Mouse (Mus musculus): Measurements from ENCODE around the gene Igsf8. TPM values are rescaled to one million over a fixed set of nuclear protein-coding genes. Genes with fewer than 3 reads are reported as not detected.

Igsf8 gene
- polyA plus RNA-seq, 1 experiment from 2014 or later = 17.7 TPM

- no peak overlapping the region for H3K4me3 ChIP-seq (ENCODE audit: low read depth, low read length)
- TF ChIP-seq CTCF (IDR thresholded peaks at IDR 0.05; ENCODE audit: low read depth) = no peak
- H3K36me3 ChIP-seq (ENCODE audit: control insufficient read depth, insufficient read depth) = no peaks in the 10 kb centered on the region
- H3K9ac ChIP-seq (ENCODE audit: low read depth, low read length) = no peak overlapping the region
- ATAC-seq = no peak
- peaks cover 40% of the 10 kb centered on the region for H3K27me3 ChIP-seq (replicated peaks; ENCODE audit: control insufficient read depth, insufficient read depth, low read length)
- peaks cover 8% of the 10 kb centered on the region for H3K4me1 ChIP-seq (replicated peaks; ENCODE audit: control insufficient read depth, insufficient read depth, low read length)
- WGBS = 89% methylated on average over 2 of the region's 3 CpGs
- no peaks in the 10 kb centered on the region for H3K9me3 ChIP-seq (ENCODE audit: control insufficient read depth)
- H3K4me2 ChIP-seq (replicated peaks; ENCODE audit: low read depth) = no peak overlapping the region
- H3K27ac ChIP-seq (ENCODE audit: low read depth, low read length) = no peak overlapping the region
Observed at GRCm38 (mm10) chr1:172342729-172343128, 81.3 kb downstream of the Igsf8 start.

- Histone ChIP-seq H3K4me1 (replicated peaks; ENCODE audit: control insufficient read depth, insufficient read depth, low read length) (peaks cover 8% of the 10 kb centered on the region), H3K9me3 (ENCODE audit: control insufficient read depth) (no peaks in the 10 kb centered on the region), H3K4me3 (ENCODE audit: low read depth, low read length) (no peak overlapping the region), H3K9ac (ENCODE audit: low read depth, low read length) (no peak overlapping the region), H3K36me3 (ENCODE audit: control insufficient read depth, insufficient read depth) (no peaks in the 10 kb centered on the region), H3K27me3 (replicated peaks; ENCODE audit: control insufficient read depth, insufficient read depth, low read length) (peaks cover 31% of the 10 kb centered on the region), H3K27ac (ENCODE audit: low read depth, low read length) (no peak overlapping the region), H3K4me2 (replicated peaks; ENCODE audit: low read depth) (no peak overlapping the region)
- TF ChIP-seq CTCF (IDR thresholded peaks at IDR 0.05; ENCODE audit: low read depth) = no peak
- 59% methylated on average over 3 of the region's 3 CpGs for WGBS
- no peak for ATAC-seq
Observed at GRCm38 (mm10) chr1:172343914-172344313, 82.5 kb downstream of the Igsf8 start.

GRCm38 (mm10) chr1:172344820-172345219 is 83.4 kb downstream of the Igsf8 start:
- peaks cover 26% of the 10 kb centered on the region for H3K27me3 ChIP-seq (replicated peaks; ENCODE audit: control insufficient read depth, insufficient read depth, low read length)
- H3K36me3 ChIP-seq (ENCODE audit: control insufficient read depth, insufficient read depth) = no peaks in the 10 kb centered on the region
- no peaks in the 10 kb centered on the region for H3K9me3 ChIP-seq (ENCODE audit: control insufficient read depth)
- H3K9ac ChIP-seq (ENCODE audit: low read depth, low read length) = no peak overlapping the region
- peaks cover 8% of the 10 kb centered on the region for H3K4me1 ChIP-seq (replicated peaks; ENCODE audit: control insufficient read depth, insufficient read depth, low read length)
- H3K4me2 ChIP-seq (replicated peaks; ENCODE audit: low read depth) = no peak overlapping the region
- H3K4me3 ChIP-seq (ENCODE audit: low read depth, low read length) = no peak overlapping the region
- ATAC-seq = no peak
- TF ChIP-seq CTCF (IDR thresholded peaks at IDR 0.05; ENCODE audit: low read depth) = no peak
- H3K27ac ChIP-seq (ENCODE audit: low read depth, low read length) = no peak overlapping the region
- 32% methylated on average over 7 of the region's 7 CpGs for WGBS

GRCm38 (mm10) chr1:172346707-172347106 is 85.3 kb downstream of the Igsf8 start:
- Histone ChIP-seq H3K27me3 (replicated peaks; ENCODE audit: control insufficient read depth, insufficient read depth, low read length) (peaks cover 19% of the 10 kb centered on the region), H3K4me2 (replicated peaks; ENCODE audit: low read depth) (no peak overlapping the region), H3K9me3 (ENCODE audit: control insufficient read depth) (no peaks in the 10 kb centered on the region), H3K36me3 (ENCODE audit: control insufficient read depth, insufficient read depth) (no peaks in the 10 kb centered on the region), H3K4me3 (ENCODE audit: low read depth, low read length) (no peak overlapping the region), H3K4me1 (replicated peaks; ENCODE audit: control insufficient read depth, insufficient read depth, low read length) (no peaks in the 10 kb centered on the region), H3K9ac (ENCODE audit: low read depth, low read length) (no peak overlapping the region), H3K27ac (ENCODE audit: low read depth, low read length) (no peak overlapping the region)
- ATAC-seq = no peak
- WGBS = 84% methylated on average over 10 of the region's 10 CpGs
- TF ChIP-seq CTCF (IDR thresholded peaks at IDR 0.05; ENCODE audit: low read depth) = no peak

- H3K27me3 ChIP-seq (replicated peaks; ENCODE audit: control insufficient read depth, insufficient read depth, low read length) = peaks cover 14% of the 10 kb centered on the region; the same call in 1 of the 2 replicates
- H3K4me1 ChIP-seq (replicated peaks; ENCODE audit: control insufficient read depth, insufficient read depth, low read length) = no peaks in the 10 kb centered on the region
- 81% methylated on average over 12 of the region's 12 CpGs for WGBS
- no peaks in the 10 kb centered on the region for H3K9me3 ChIP-seq (ENCODE audit: control insufficient read depth)
- no peak for TF ChIP-seq CTCF (IDR thresholded peaks at IDR 0.05; ENCODE audit: low read depth)
- ATAC-seq = no peak
- H3K9ac ChIP-seq (ENCODE audit: low read depth, low read length) = no peak overlapping the region
- no peak overlapping the region for H3K4me2 ChIP-seq (replicated peaks; ENCODE audit: low read depth)
- no peaks in the 10 kb centered on the region for H3K36me3 ChIP-seq (ENCODE audit: control insufficient read depth, insufficient read depth)
- H3K4me3 ChIP-seq (ENCODE audit: low read depth, low read length) = no peak overlapping the region
- H3K27ac ChIP-seq (ENCODE audit: low read depth, low read length) = no peak overlapping the region
Observed at GRCm38 (mm10) chr1:172347382-172347781, 85.9 kb downstream of the Igsf8 start.

- Histone ChIP-seq H3K4me1 (replicated peaks; ENCODE audit: control insufficient read depth, insufficient read depth, low read length) (no peaks in the 10 kb centered on the region), H3K9me3 (ENCODE audit: control insufficient read depth) (no peaks in the 10 kb centered on the region), H3K4me3 (ENCODE audit: low read depth, low read length) (no peak overlapping the region), H3K36me3 (ENCODE audit: control insufficient read depth, insufficient read depth) (no peaks in the 10 kb centered on the region), H3K4me2 (replicated peaks; ENCODE audit: low read depth) (no peak overlapping the region), H3K27ac (ENCODE audit: low read depth, low read length) (no peak overlapping the region), H3K9ac (ENCODE audit: low read depth, low read length) (no peak overlapping the region), H3K27me3 (replicated peaks; ENCODE audit: control insufficient read depth, insufficient read depth, low read length) (peaks cover 13% of the 10 kb centered on the region; the same call in 1 of the 2 replicates)
- WGBS = 76% methylated on average over 5 of the region's 5 CpGs
- no peak for TF ChIP-seq CTCF (IDR thresholded peaks at IDR 0.05; ENCODE audit: low read depth)
- ATAC-seq = no peak
Observed at GRCm38 (mm10) chr1:172349504-172349903, 88.1 kb downstream of the Igsf8 start.
